Mouse (Mus musculus) myocyte (in vitro differentiated cells): ENCODE data around the gene Msrb3.

Experiments
- MAX ChIP-seq: IDR thresholded peaks from one replicate; pipeline ENCODE4 v1.6.1; 2011; ENCODE audit warnings: low read depth, mild to moderate bottlenecking, control low read depth
- POLR2A ChIP-seq: IDR thresholded peaks from one replicate; pipeline ENCODE4 v1.6.1; 2011; ENCODE audit warnings: low read depth, mild to moderate bottlenecking, control low read depth, moderate library complexity; ENCODE audit not compliant: insufficient read length
- USF1 ChIP-seq: IDR thresholded peaks from one replicate; pipeline ENCODE4 v1.6.1; 2011; ENCODE audit warnings: low read depth, mild to moderate bottlenecking, control low read depth, moderate library complexity

DNA sequence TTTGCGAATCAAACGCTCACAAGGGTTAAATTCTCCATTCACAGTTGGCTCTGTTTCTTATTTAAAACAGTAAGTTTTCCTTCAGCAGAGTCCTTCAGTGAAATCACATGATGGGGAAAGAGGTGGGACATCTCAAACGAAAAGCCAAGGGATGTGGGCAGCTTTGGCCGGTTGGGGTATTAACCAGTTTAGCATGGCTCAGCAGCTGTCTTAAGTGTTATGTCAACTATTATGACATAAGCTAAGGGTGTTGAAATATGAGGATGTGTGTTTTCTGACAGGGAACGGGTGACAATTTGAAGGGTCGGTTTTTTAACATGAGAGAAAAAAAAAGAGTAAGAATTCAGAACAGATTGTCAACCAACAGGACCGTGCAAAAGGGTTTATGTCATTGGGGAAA, 50.2 kb downstream of the Msrb3 start:
- TF ChIP-seq MAX (no peak), USF1 (no peak), POLR2A (no peak)
